Mouse (Mus musculus): Measurements from ENCODE around the gene Yars2. TPM values are rescaled to one million over a fixed set of nuclear protein-coding genes. Genes with fewer than 3 reads are reported as not detected.

Gene Yars2
- 38.6 and 42.3 TPM in 2 replicates for polyA plus RNA-seq (2016; fragmentation: Nextera tagmentation; extraction: Ambion mirVana)

DNA sequence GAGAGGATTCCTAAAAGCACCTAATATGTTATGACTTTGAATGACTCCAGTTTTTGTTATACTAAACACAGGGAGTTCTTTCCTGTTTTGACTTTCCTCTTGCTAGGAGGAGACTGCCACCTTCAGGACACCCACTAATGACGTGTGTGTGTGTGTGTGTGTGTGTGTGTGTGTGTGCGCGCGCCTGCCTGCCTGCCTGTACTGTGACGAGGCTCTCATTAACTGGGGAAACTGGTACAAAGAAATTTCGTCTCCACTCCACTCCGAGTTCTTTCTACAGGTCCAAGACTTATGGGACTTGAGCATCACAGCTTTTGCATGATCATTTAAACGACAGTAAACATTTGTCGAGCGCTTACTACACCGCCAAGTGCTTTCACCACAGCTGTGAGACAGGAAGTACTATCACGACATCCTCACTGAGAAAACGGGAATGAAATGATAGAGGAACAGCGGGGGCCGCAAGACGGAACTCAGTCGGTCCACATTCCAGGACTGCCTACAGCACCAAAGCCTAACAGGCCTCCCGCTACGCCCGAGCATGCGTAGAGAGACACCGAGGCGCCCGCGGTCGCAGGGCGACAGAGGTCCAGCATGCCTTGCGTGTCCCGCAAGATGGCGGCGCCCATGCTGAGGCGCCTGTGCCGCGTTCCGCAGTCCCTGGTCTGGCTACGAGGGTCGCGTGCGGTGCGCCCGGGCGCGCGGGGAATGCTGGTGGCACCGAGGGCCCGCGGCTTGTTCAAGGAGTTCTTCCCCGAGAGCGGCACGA, at the start of gene Yars2:
Gene Yars2, plus strand, starts transcription at position 597 of the 769 bp plus-strand sequence.
- H3K9me3 ChIP-seq, result no peaks in the 10 kb centered on the region
- H3K27me3 ChIP-seq, result no peaks in the 10 kb centered on the region
- ATAC-seq (ENCODE audit: low FRiP score), result peak; percentile 98
- H3K9ac ChIP-seq, result peak within 1 kb of the TSS; percentile 85
- under 1% methylated on average over 50 of the region's 50 CpGs for WGBS
- H3K4me3 ChIP-seq (replicated peaks), result peak within 1 kb of the TSS; percentile 95
- H3K4me2 ChIP-seq, result peak within 1 kb of the TSS; percentile 78
- peak within 1 kb of the TSS; percentile 91 for H3K27ac ChIP-seq
- peaks cover 15% of the 10 kb centered on the region for H3K4me1 ChIP-seq
- peaks cover 16% of the 10 kb centered on the region for H3K36me3 ChIP-seq (replicated peaks)

DNA sequence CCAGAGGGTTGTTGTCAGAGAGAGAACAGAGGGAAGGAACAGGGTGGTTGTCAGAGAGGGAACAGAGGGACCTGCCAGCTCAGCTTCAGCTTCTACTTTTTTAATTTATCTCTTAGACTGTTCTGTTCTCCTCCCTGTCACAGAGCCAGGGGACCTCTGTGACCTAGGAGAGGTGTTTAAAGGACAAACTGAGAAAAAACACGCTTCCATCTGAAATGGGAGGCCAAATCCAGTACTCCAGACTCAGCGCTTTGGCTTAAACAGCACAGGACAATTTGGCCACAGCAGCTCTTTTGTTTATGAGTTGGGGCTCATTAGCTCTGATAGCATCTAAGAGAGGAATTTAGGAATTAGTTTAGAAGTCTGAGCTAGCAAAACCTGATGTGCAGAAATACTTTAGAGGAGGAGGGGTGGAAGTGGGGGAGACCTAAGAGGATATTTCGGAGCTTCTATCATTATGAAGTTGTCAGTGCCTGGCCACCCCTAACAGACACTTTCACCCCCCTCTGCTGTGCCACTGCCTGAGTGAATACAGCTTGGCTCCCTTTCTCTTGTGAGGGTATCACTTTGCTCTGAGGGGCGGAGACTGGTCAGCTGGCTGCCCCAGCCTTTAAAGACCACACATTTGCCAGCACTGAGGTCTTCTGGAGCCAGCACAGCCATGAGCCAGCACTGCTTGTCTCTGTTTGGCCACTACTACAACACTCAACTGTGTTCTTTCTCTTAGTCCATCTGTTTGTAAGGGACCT, 49.3 kb upstream of the Yars2 start:
- H3K4me2 ChIP-seq, result no peak overlapping the region
- H3K9me3 ChIP-seq, result no peaks in the 10 kb centered on the region
- WGBS, result 17% methylated on average over 4 of the region's 4 CpGs
- no peak for ATAC-seq (ENCODE audit: low FRiP score)
- H3K9ac ChIP-seq, result no peak overlapping the region
- peaks cover 6% of the 10 kb centered on the region for H3K4me1 ChIP-seq
- H3K27me3 ChIP-seq, result no peaks in the 10 kb centered on the region
- no peaks in the 10 kb centered on the region for H3K36me3 ChIP-seq (replicated peaks)
- H3K27ac ChIP-seq, result no peak overlapping the region
- no peak overlapping the region for H3K4me3 ChIP-seq (replicated peaks)

DNA sequence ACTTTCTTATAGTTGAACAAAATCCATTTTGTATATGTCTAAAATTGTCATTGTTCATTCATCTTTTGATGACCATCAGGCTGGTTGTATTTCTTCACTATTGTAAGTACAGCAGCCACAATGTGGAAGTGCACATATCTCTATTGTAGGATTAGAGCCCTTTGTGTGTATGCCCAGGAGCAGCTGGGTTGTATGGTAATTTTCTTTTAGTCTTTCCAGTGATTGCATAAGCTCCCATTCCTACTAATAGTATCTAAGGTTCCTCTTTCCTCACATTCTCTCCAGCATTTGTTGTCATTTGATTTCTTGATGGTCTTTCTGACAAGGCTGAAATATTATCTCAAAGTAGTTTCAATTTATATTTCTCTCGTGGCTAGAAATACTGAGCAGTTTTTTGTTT, 47.5 kb upstream of the Yars2 start:
- H3K4me1 ChIP-seq, result peaks cover 6% of the 10 kb centered on the region
- H3K4me2 ChIP-seq, result no peak overlapping the region
- H3K9me3 ChIP-seq, result no peaks in the 10 kb centered on the region
- no peak overlapping the region for H3K4me3 ChIP-seq (replicated peaks)
- H3K27ac ChIP-seq, result no peak overlapping the region
- 85% methylated on average over 1 of the region's 1 CpGs for WGBS
- H3K27me3 ChIP-seq, result no peaks in the 10 kb centered on the region
- H3K9ac ChIP-seq, result no peak overlapping the region
- no peak for ATAC-seq (ENCODE audit: low FRiP score)
- H3K36me3 ChIP-seq (replicated peaks), result no peaks in the 10 kb centered on the region

DNA sequence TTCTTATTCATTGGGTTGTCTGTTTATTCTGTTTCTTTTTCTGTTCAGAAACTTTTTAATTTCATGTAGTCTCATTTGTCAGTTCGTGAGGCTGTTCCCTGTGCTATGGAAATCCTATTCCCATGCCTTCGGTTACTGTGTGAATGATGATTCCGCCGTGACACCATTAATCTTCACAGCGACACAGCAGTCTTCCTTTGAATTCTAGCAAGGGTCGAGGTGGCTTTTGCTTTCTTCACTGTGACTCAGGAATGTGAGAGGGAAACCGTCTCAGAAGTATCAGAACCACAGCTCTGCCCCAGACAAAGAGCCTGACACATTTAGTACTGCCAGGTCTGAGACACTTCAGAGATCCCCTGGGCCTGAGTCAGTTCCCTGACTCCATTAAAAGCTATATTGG, 46.9 kb upstream of the Yars2 start:
- H3K4me2 ChIP-seq, result no peak overlapping the region
- no peaks in the 10 kb centered on the region for H3K36me3 ChIP-seq (replicated peaks)
- no peak overlapping the region for H3K9ac ChIP-seq
- H3K27ac ChIP-seq, result no peak overlapping the region
- no peaks in the 10 kb centered on the region for H3K9me3 ChIP-seq
- H3K4me1 ChIP-seq, result peaks cover 6% of the 10 kb centered on the region
- WGBS, result 81% methylated on average over 7 of the region's 7 CpGs
- no peaks in the 10 kb centered on the region for H3K27me3 ChIP-seq
- ATAC-seq (ENCODE audit: low FRiP score), result no peak
- no peak overlapping the region for H3K4me3 ChIP-seq (replicated peaks)

DNA sequence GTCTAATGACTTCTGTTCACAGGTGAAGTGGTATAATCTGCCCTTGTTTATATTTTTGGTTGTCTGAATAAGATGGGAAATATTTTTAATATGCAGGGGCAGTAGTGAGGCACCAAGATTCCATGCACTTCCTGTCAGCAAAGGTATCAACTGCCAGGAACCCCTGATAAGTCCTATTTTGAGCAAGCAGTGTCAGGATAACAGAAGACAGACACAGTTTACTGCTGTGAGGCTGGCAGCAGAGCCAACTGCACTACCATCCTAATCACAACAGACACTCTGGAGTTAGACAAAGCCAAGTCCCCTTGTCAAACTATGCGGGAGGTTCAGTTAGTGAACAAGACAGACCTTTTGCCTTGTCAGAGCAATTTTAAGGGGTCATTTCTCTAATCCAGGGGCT, 46.1 kb upstream of the Yars2 start:
- Histone ChIP-seq H3K9me3 (no peaks in the 10 kb centered on the region), H3K27ac (no peak overlapping the region), H3K9ac (no peak overlapping the region), H3K4me3 (replicated peaks) (no peak overlapping the region), H3K36me3 (replicated peaks) (no peaks in the 10 kb centered on the region), H3K4me1 (peaks cover 6% of the 10 kb centered on the region), H3K27me3 (no peaks in the 10 kb centered on the region), H3K4me2 (no peak overlapping the region)
- 78% methylated on average over 1 of the region's 1 CpGs for WGBS
- no peak for ATAC-seq (ENCODE audit: low FRiP score)

DNA sequence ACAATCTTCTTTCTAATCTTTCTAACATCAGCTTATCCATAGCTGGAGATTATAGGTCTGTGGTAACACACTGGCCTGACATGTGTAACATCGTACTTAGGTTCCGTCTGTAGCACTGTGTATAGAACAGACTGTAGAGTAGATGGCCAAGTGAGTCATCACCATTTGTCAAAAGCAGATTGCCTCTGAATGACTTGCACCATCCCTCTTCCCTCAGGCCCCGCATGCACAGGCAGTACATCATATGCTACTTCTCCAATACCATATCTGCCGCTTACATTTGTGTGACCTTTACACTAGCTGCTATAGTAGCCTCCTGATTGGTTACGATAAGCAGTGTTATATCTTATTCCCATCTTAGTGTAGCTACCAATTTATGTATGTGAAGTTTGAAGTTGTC, 41.9 kb upstream of the Yars2 start:
- WGBS, result 96% methylated on average over 5 of the region's 5 CpGs
- no peak for ATAC-seq (ENCODE audit: low FRiP score)
- no peaks in the 10 kb centered on the region for H3K36me3 ChIP-seq (replicated peaks)
- H3K4me1 ChIP-seq, result no peaks in the 10 kb centered on the region
- H3K27me3 ChIP-seq, result no peaks in the 10 kb centered on the region
- H3K9me3 ChIP-seq, result no peaks in the 10 kb centered on the region
- no peak overlapping the region for H3K9ac ChIP-seq
- H3K4me2 ChIP-seq, result no peak overlapping the region
- no peak overlapping the region for H3K27ac ChIP-seq
- H3K4me3 ChIP-seq (replicated peaks), result no peak overlapping the region

DNA sequence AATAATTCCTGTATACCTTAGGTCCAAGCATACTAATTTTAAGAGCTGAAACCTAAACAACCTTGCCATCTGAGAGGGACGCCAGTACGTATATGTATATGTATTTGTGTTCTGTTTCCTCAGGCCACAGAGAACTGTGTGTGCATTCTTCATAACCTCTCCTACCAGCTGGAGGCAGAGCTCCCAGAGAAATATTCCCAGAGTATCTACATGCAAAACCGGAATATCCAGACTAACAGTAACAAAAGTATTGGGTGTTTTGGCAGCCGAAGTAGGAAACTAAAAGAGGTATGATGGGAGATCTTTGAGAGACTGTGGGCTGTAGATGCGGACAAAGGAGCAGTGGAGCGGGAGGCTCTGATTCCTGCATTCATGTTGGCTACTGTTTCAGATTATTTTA, 41.3 kb upstream of the Yars2 start:
- H3K36me3 ChIP-seq (replicated peaks), result no peaks in the 10 kb centered on the region
- WGBS, result 95% methylated on average over 6 of the region's 6 CpGs
- no peaks in the 10 kb centered on the region for H3K9me3 ChIP-seq
- H3K9ac ChIP-seq, result no peak overlapping the region
- ATAC-seq (ENCODE audit: low FRiP score), result no peak
- no peaks in the 10 kb centered on the region for H3K4me1 ChIP-seq
- no peaks in the 10 kb centered on the region for H3K27me3 ChIP-seq
- no peak overlapping the region for H3K4me2 ChIP-seq
- H3K27ac ChIP-seq, result no peak overlapping the region
- no peak overlapping the region for H3K4me3 ChIP-seq (replicated peaks)

DNA sequence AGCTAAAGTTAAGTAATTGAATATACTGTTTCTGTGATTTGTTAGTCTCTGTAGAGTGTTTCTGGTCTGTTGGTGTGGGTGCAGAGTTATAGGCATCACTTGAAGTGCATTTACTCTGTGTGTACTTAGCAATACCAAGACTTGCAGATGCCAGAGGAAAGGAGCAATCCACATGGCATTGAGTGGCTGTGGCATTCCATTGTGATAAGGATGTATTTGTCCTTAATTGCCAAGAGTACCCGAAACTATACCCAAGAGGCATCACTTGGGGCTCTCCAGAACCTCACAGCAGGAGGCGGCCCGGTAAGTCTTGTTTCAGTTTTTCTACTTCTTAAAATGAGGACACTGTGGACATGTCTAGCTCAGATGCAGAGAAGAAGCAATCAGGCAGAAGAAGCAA, 40.3 kb upstream of the Yars2 start:
- 79% methylated on average over 3 of the region's 3 CpGs for WGBS

DNA sequence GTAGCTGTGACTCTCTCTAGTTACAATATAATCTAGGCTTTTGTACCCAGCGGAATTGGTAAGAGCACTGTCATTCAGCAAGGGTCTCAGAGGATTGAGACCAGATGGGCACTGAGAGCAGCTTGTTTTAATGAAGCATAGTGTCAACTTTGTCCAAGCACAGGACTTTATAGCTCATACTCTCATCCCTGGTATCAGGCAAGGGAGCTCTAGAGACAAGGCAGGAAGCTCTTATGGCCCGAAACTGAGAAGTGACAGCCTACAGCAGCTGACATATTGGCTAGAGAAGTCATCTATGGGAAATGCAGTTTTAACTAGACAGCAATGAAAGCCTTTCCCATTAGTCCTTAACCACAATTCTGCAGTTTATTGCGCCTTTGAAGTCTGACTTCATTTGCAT, 29.8 kb upstream of the Yars2 start:
- Histone ChIP-seq H3K4me1 (peaks cover 8% of the 10 kb centered on the region), H3K9ac (no peak overlapping the region), H3K27ac (no peak overlapping the region), H3K4me3 (replicated peaks) (no peak overlapping the region), H3K36me3 (replicated peaks) (no peaks in the 10 kb centered on the region), H3K27me3 (no peaks in the 10 kb centered on the region), H3K9me3 (no peaks in the 10 kb centered on the region), H3K4me2 (no peak overlapping the region)
- WGBS, result 31% methylated on average over 3 of the region's 3 CpGs
- peak; percentile 49; the same call in 1 of the 2 replicates for ATAC-seq (ENCODE audit: low FRiP score)

More for the DNA sequence above, 40.3 kb upstream of the Yars2 start:
- Histone ChIP-seq H3K9me3 (no peaks in the 10 kb centered on the region), H3K4me2 (no peak overlapping the region), H3K9ac (no peak overlapping the region), H3K27ac (no peak overlapping the region), H3K4me3 (replicated peaks) (no peak overlapping the region), H3K4me1 (no peaks in the 10 kb centered on the region), H3K36me3 (replicated peaks) (no peaks in the 10 kb centered on the region), H3K27me3 (no peaks in the 10 kb centered on the region)
- ATAC-seq (ENCODE audit: low FRiP score), result no peak

DNA sequence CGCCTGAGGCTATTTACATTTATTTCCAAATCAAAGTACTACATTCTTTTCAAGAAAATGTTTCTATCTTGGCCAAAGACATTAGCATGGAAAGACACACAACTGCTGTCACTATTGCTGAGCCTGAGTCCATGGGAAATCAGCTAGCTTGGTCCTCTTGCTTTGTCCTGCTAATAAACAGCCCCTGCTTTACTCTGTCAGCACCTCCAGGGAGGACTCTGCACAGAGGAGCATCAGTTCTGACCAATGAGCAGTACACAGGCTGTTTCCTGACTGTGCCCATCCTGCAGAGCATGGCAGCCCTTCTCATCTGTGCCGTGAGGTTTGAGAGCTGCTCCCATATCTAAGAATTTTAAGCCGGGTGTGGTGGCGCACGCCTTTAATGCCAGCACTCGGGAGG, 29.0 kb upstream of the Yars2 start:
- H3K4me3 ChIP-seq (replicated peaks), result no peak overlapping the region
- H3K9me3 ChIP-seq, result no peaks in the 10 kb centered on the region
- H3K9ac ChIP-seq, result no peak overlapping the region
- H3K27me3 ChIP-seq, result no peaks in the 10 kb centered on the region
- H3K4me1 ChIP-seq, result peaks cover 8% of the 10 kb centered on the region
- WGBS, result 78% methylated on average over 6 of the region's 6 CpGs
- no peak overlapping the region for H3K27ac ChIP-seq
- no peak overlapping the region for H3K4me2 ChIP-seq
- peak; percentile 51; the same call in 1 of the 2 replicates for ATAC-seq (ENCODE audit: low FRiP score)
- no peaks in the 10 kb centered on the region for H3K36me3 ChIP-seq (replicated peaks)

DNA sequence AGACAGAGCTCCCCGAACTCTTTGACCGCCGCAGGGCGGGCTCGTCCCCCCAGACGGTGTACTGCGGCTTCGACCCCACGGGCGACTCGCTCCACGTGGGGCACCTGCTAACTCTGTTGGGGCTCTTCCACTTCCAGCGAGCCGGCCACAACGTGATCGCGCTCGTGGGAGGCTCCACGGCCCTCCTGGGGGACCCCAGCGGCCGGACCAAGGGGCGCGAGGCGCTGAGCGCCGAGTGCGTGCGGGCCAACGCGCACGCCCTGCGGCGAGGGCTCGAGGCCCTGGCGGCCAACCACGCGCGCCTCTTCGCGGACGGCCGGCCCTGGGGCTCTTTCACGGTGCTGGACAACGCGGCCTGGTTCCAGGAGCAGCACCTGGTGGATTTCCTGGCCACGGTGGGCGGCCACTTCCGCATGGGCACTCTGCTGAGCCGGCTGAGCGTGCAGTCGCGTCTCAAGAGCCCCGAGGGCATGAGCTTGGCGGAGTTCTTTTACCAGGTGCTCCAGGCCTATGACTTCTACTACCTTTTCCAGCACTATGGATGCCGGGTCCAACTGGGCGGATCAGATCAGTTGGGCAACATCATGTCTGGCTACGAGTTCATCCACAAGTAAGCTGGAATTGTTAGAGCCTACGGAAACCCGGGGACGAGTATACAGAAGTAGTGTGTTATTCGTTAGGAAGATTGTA, 518 bp downstream of the Yars2 start:
- H3K36me3 ChIP-seq (replicated peaks), result peaks cover 19% of the 10 kb centered on the region
- peak overlapping the region; percentile 78 for H3K4me2 ChIP-seq
- peak overlapping the region; percentile 91 for H3K27ac ChIP-seq
- H3K27me3 ChIP-seq, result no peaks in the 10 kb centered on the region
- ATAC-seq (ENCODE audit: low FRiP score), result peak; percentile 66
- H3K9ac ChIP-seq, result peak overlapping the region; percentile 85
- no peaks in the 10 kb centered on the region for H3K9me3 ChIP-seq
- H3K4me1 ChIP-seq, result peaks cover 15% of the 10 kb centered on the region
- under 1% methylated on average over 59 of the region's 61 CpGs for WGBS
- H3K4me3 ChIP-seq (replicated peaks), result peak overlapping the region; percentile 95

DNA sequence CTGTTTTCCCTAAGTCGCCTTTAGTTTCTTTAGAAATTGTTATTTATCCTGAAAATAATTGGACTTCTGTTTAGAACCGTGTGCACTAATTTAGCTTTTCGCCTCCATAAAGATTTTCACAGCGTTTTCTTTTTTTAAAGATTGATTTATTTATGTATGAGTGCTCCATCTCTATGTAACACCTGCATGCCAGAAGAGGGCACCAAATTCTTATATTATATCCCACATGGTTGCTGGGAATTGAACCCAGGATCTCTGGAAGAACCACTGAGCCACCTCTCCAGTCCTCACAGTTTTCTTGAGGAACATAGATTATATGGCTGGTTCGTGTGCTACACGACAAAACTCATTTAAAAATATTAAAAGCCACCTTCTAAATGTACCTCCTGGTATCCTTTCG, 1.1 kb downstream of the Yars2 start:
- Histone ChIP-seq H3K9ac (peak overlapping the region; percentile 85), H3K36me3 (replicated peaks) (peaks cover 21% of the 10 kb centered on the region), H3K4me2 (peak overlapping the region; percentile 78), H3K4me1 (peaks cover 15% of the 10 kb centered on the region), H3K4me3 (replicated peaks) (peak overlapping the region; percentile 95), H3K27me3 (no peaks in the 10 kb centered on the region), H3K9me3 (no peaks in the 10 kb centered on the region), H3K27ac (no peak overlapping the region)
- ATAC-seq (ENCODE audit: low FRiP score), result no peak
- WGBS, result 21% methylated on average over 7 of the region's 7 CpGs

Measured in forebrain, embryonic 12.5 days (tissue).